ENCODE assay signal across 7 mouse cellular contexts in genomic region chr6:113442442-113443090, GRCm38 (mm10). TPM values are rescaled to one million over a fixed set of nuclear protein-coding genes. Genes with fewer than 3 reads are reported as not detected.
DNase-seq lines count a peak whose midpoint lies in the region; ATAC-seq lines count a peak whose summit lies in the region.

TSS of gene Jagn1 (plus strand) at chr6:113442569.

- H3K36me3 ChIP-seq in intestine, embryonic 15.5 days: peaks cover 13% of the 10 kb centered on the region
- peaks cover 23% of the 10 kb centered on the region for H3K36me3 ChIP-seq in midbrain, embryonic 10.5 days

- intact Hi-C loops in gastrocnemius, postnatal 36 days (cut with DNase I): loop anchor here (5.0 kb wide), 1 partner anchor 240 kb away; no protein-coding TSS in a partner anchor
- intact Hi-C loops in left cerebral cortex, postnatal 25 days (cut with DNase I): loop anchor here (1.0 kb wide), 1 partner anchor 27 kb away; no protein-coding TSS in a partner anchor

- peak within 1 kb of the TSS; percentile 63; the same call in 1 of the 2 replicates for H3K27ac ChIP-seq in intestine, embryonic 15.5 days
- peak within 1 kb of the TSS; percentile 90 for H3K27ac ChIP-seq in midbrain, embryonic 10.5 days (replicated peaks)

- ATAC-seq in intestine, embryonic 15.5 days: peak; percentile 87

- no peaks in the 10 kb centered on the region for H3K27me3 ChIP-seq in intestine, embryonic 15.5 days (replicated peaks)
- no peaks in the 10 kb centered on the region for H3K27me3 ChIP-seq in midbrain, embryonic 10.5 days (ENCODE audit: low read depth, poor library complexity, severe bottlenecking)

- H3K9ac ChIP-seq in intestine, embryonic 15.5 days: peak within 1 kb of the TSS; percentile 92

- H3K4me2 ChIP-seq in intestine, embryonic 15.5 days (replicated peaks): peak within 1 kb of the TSS; percentile 83

- no peaks in the 10 kb centered on the region for H3K9me3 ChIP-seq in intestine, embryonic 15.5 days
- H3K9me3 ChIP-seq in midbrain, embryonic 10.5 days (replicated peaks): no peaks in the 10 kb centered on the region

- peak; percentile 88 to 89 for DNase-seq in adrenal gland, adult 18-20 months (ENCODE audit: low spot score in 2 of 2)
- DNase-seq in embryo, embryonic 11 days: peak; percentile 94
- peak; percentile 87 to 90 for DNase-seq in gastrocnemius, postnatal 36 days
- peak; percentile 88 to 93 for DNase-seq in left cerebral cortex, postnatal 25 days (ENCODE audit: low spot score in 2 of 2)
- peak; percentile 93 for DNase-seq in midbrain, embryonic 10.5 days (ENCODE audit: low spot score)
- peak; percentile 85 for DNase-seq in right cerebral cortex, postnatal 4 days

- under 1% methylated on average over 45 of the region's 45 CpGs for WGBS in intestine, embryonic 15.5 days
- 1% methylated on average over 45 of the region's 45 CpGs for WGBS in midbrain, embryonic 10.5 days

- H3K4me1 ChIP-seq in intestine, embryonic 15.5 days (replicated peaks): peaks cover 5% of the 10 kb centered on the region; the same call in 1 of the 2 replicates
- peaks cover 18% of the 10 kb centered on the region for H3K4me1 ChIP-seq in midbrain, embryonic 10.5 days

- peak within 1 kb of the TSS; percentile 87 for H3K4me3 ChIP-seq in intestine, embryonic 15.5 days (replicated peaks)
- H3K4me3 ChIP-seq in midbrain, embryonic 10.5 days: peak within 1 kb of the TSS; percentile 90

RNA-seq across cellular contexts. Expression of gene Jagn1, which starts in this region (rescaled TPM):
- 10 to 100 TPM; 47.2 to 49.7 TPM for total RNA-seq in adrenal gland, adult 18-20 months (2021)
- total RNA-seq in gastrocnemius, postnatal 36 days (2021): 10 to 100 TPM; 24.8 to 27.9 TPM
- polyA plus RNA-seq in intestine, embryonic 15.5 days (2015; fragmentation: Nextera tagmentation; extraction: Ambion mirVana): 83.8 and 87.7 TPM in 2 replicates
- 10 to 100 TPM; 40.9 to 47.4 TPM for total RNA-seq in left cerebral cortex, postnatal 25 days (2021)
- polyA plus RNA-seq in midbrain, embryonic 10.5 days (2016; fragmentation: Nextera tagmentation; extraction: Ambion mirVana): 90.0 and 93.5 TPM in 2 replicates

Comparison
In these comparisons a context has a peak if more than half of its experiments do, and no peak if none do; other contexts are left out.
1. Peak in every context shown above with its lines: DNase-seq, ATAC-seq, H3K4me3 ChIP-seq and H3K27ac ChIP-seq.